Comparison of ENCODE assay signal across 9 mouse cellular contexts in genomic region chr11:43568263-43568662, GRCm38 (mm10). TPM values are rescaled to one million over a fixed set of nuclear protein-coding genes. Genes with fewer than 3 reads are reported as not detected.
DNase-seq lines count a peak whose midpoint lies in the region; ATAC-seq and TF ChIP-seq lines count a peak whose summit lies in the region.
"Had no signal": no experiment of that assay in that cellular context is flagged by ENCODE, and none has a peak within 500 bp of the region (broad histone marks: within the 10 kb centered on the region; RNA-seq: fewer than 3 reads in every experiment).

No protein-coding gene starts in this region.

- no peak overlapping the region for H3K27ac ChIP-seq in spleen, adult 2 months (ENCODE audit: insufficient read depth, low read length)
- H3K27ac ChIP-seq in heart, embryonic 13.5 days (replicated peaks), result peak overlapping the region; percentile 90
- no peak overlapping the region for H3K27ac ChIP-seq in midbrain, embryonic 15.5 days

- no peaks in the 10 kb centered on the region for H3K27me3 ChIP-seq in spleen, adult 2 months (ENCODE audit: control insufficient read depth, insufficient read depth, low read length)
- no peaks in the 10 kb centered on the region for H3K27me3 ChIP-seq in heart, embryonic 13.5 days (replicated peaks)
- H3K27me3 ChIP-seq in midbrain, embryonic 15.5 days (replicated peaks), result no peaks in the 10 kb centered on the region

- TF ChIP-seq CTCF in spleen, adult 2 months (IDR thresholded peaks at IDR 0.05; ENCODE audit: extremely low read depth, insufficient read depth, insufficient read length, insufficient replicate concordance), result peak; percentile 57; the same call in 1 of the 2 replicates

- no peaks in the 10 kb centered on the region for H3K36me3 ChIP-seq in spleen, adult 2 months (ENCODE audit: control insufficient read depth, insufficient read depth, low read length)
- peaks cover 14% of the 10 kb centered on the region for H3K36me3 ChIP-seq in heart, embryonic 13.5 days
- no peaks in the 10 kb centered on the region for H3K36me3 ChIP-seq in midbrain, embryonic 15.5 days (replicated peaks)

- ATAC-seq in heart, embryonic 13.5 days (ENCODE audit: extremely low read depth, insufficient number of reproducible peaks, low FRiP score, low TSS enrichment), result no peak
- no peak for ATAC-seq in midbrain, embryonic 15.5 days (replicated peaks)

- 44% methylated on average over 5 of the region's 5 CpGs for WGBS in spleen, adult 2 months
- WGBS in heart, embryonic 13.5 days, result 58% methylated on average over 5 of the region's 5 CpGs
- 71% methylated on average over 5 of the region's 5 CpGs for WGBS in midbrain, embryonic 15.5 days

- no peaks in the 10 kb centered on the region for H3K9me3 ChIP-seq in heart, embryonic 13.5 days
- H3K9me3 ChIP-seq in midbrain, embryonic 15.5 days, result no peaks in the 10 kb centered on the region

- H3K9ac ChIP-seq in heart, embryonic 13.5 days, result no peak overlapping the region
- H3K9ac ChIP-seq in midbrain, embryonic 15.5 days, result no peak overlapping the region

- H3K4me1 ChIP-seq in spleen, adult 2 months (ENCODE audit: control insufficient read depth, insufficient read depth, insufficient read length), result no peaks in the 10 kb centered on the region
- peaks cover 95% of the 10 kb centered on the region for H3K4me1 ChIP-seq in heart, embryonic 13.5 days
- peaks cover 23% of the 10 kb centered on the region for H3K4me1 ChIP-seq in midbrain, embryonic 15.5 days

- DNase-seq in embryo, embryonic 10 days (ENCODE audit: low spot score), result peak; percentile 57
- DNase-seq in embryo, embryonic 9.5 days (ENCODE audit: extremely low spot score), result no peak
- DNase-seq in spleen, adult 2 months (ENCODE audit: low read depth in 1 of 2, low spot score in 2 of 2), result peak in 1 of 2 experiments; percentile 11
- no peak for DNase-seq in spleen, adult 12 weeks (ENCODE audit: low spot score)
- DNase-seq in lung, postnatal 10 days, result peak; percentile 70
- no peak for DNase-seq in right cerebral cortex, postnatal 4 days

- H3K4me3 ChIP-seq in spleen, adult 2 months (ENCODE audit: extremely low read depth, insufficient read depth, insufficient read length), result no peak overlapping the region
- no peak overlapping the region for H3K4me3 ChIP-seq in heart, embryonic 13.5 days
- H3K4me3 ChIP-seq in midbrain, embryonic 15.5 days, result no peak overlapping the region

- TF ChIP-seq POLR2A in spleen, adult 2 months (IDR thresholded peaks at IDR 0.05; ENCODE audit: low read depth, low read length), result no peak

- H3K4me2 ChIP-seq in heart, embryonic 13.5 days, result no peak overlapping the region
- H3K4me2 ChIP-seq in midbrain, embryonic 15.5 days, result no peak overlapping the region

RNA-seq across cellular contexts. Expression of gene 4933415A04Rik, which starts 18.6 kb away (rescaled TPM):
- 0.05 TPM in 2 replicates for polyA plus RNA-seq in spleen, adult 2 months (2012; rRNA removed)
- polyA plus RNA-seq in heart, embryonic 13.5 days (2015; fragmentation: Nextera tagmentation; extraction: Ambion mirVana), result 4.7 and 5.0 TPM in 2 replicates
- 4.1 and 4.2 TPM in 2 replicates for polyA plus RNA-seq in midbrain, embryonic 15.5 days (2015; fragmentation: Nextera tagmentation; extraction: Ambion mirVana)

RNA-seq across cellular contexts. Expression of gene Fabp6, which starts 33.1 kb away (rescaled TPM):
- polyA plus RNA-seq in spleen, adult 2 months (2012; rRNA removed), result not detected in 2 replicates
- not detected in 2 replicates for polyA plus RNA-seq in heart, embryonic 13.5 days (2015; fragmentation: Nextera tagmentation; extraction: Ambion mirVana)
- not detected in 2 replicates for polyA plus RNA-seq in midbrain, embryonic 15.5 days (2015; fragmentation: Nextera tagmentation; extraction: Ambion mirVana)
- polyA plus RNA-seq: gonadal fat pad, adult 2 months had no signal

RNA-seq across cellular contexts. Expression of gene Ccnjl, which starts 39.7 kb away (rescaled TPM):
- 0.88 and 1.4 TPM in 2 replicates for polyA plus RNA-seq in spleen, adult 2 months (2012; rRNA removed)
- 15.7 and 20.7 TPM in 2 replicates for polyA plus RNA-seq in heart, embryonic 13.5 days (2015; fragmentation: Nextera tagmentation; extraction: Ambion mirVana)
- 13.7 and 15.3 TPM in 2 replicates for polyA plus RNA-seq in midbrain, embryonic 15.5 days (2015; fragmentation: Nextera tagmentation; extraction: Ambion mirVana)

Comparison
In these comparisons a context has a peak if more than half of its experiments do, and no peak if none do; other contexts are left out.
1. DNase-seq: peak in embryo, embryonic 10 days (single experiment) and lung, postnatal 10 days (single experiment); none in embryo, embryonic 9.5 days (single experiment), spleen, adult 12 weeks (single experiment) and right cerebral cortex, postnatal 4 days (single experiment).